Mouse (Mus musculus): ENCODE results near the gene Prkacb.

GRCm38 (mm10) chr3:146684811-146685675 lies 127.7 kb downstream of the Prkacb start, which contains the start of gene Samd13:
- TF ChIP-seq CTCF (IDR thresholded peaks at IDR 0.05; ENCODE audit: control insufficient read depth, insufficient read depth, insufficient replicate concordance, low read depth, low read length) = no peak
- no peak for TF ChIP-seq POLR2A (IDR thresholded peaks at IDR 0.05; ENCODE audit: control insufficient read depth, low read depth, low read length)
